Comparison of ENCODE assay signal across 9 mouse cellular contexts in genomic region chr15:40475659-40476355, GRCm38 (mm10).
DNase-seq lines count a peak whose midpoint lies in the region; ATAC-seq and TF ChIP-seq lines count a peak whose summit lies in the region.
"Had no signal": no experiment of that assay in that cellular context is flagged by ENCODE, and none has a peak within 500 bp of the region (broad histone marks: within the 10 kb centered on the region; RNA-seq: fewer than 3 reads in every experiment).

No protein-coding gene starts in this region.

- H3K4me1 ChIP-seq in forebrain, embryonic 13.5 days = 0 out of 2 replicates have a peak, but pooled peaks cover 8% of the 10 kb centered on the region
- 0 out of 2 replicates have a peak, but pooled peaks cover 4% of the 10 kb centered on the region for H3K4me1 ChIP-seq in forebrain, embryonic 10.5 days
- H3K4me1 ChIP-seq in hindbrain, embryonic 16.5 days (ENCODE audit: control insufficient read depth, insufficient read depth, low read depth, low read length) = peaks cover 3% of the 10 kb centered on the region; the same call in 1 of the 2 replicates
- H3K4me1 ChIP-seq in stomach, embryonic 16.5 days (ENCODE audit: control insufficient read depth, insufficient read depth, low read length) = no peaks in the 10 kb centered on the region
- H3K4me1 ChIP-seq in limb, embryonic 10.5 days = no peaks in the 10 kb centered on the region
- H3K4me1 ChIP-seq in thymus, adult 2 months (replicated peaks; ENCODE audit: control insufficient read depth, insufficient read depth, low read length) = no peaks in the 10 kb centered on the region
- H3K4me1 ChIP-seq: limb, embryonic 12.5 days had no signal

- H3K4me3 ChIP-seq in forebrain, embryonic 13.5 days = no peak overlapping the region
- no peak overlapping the region for H3K4me3 ChIP-seq in forebrain, embryonic 10.5 days
- no peak overlapping the region for H3K4me3 ChIP-seq in hindbrain, embryonic 16.5 days (ENCODE audit: low read length)
- H3K4me3 ChIP-seq in stomach, embryonic 16.5 days (replicated peaks; ENCODE audit: low read length) = no peak overlapping the region
- no peak overlapping the region for H3K4me3 ChIP-seq in limb, embryonic 10.5 days
- no peak overlapping the region for H3K4me3 ChIP-seq in thymus, adult 2 months (ENCODE audit: control insufficient read depth, insufficient read depth, low read length)
- H3K4me3 ChIP-seq: limb, embryonic 12.5 days had no signal

- H3K27me3 ChIP-seq in forebrain, embryonic 13.5 days = no peaks in the 10 kb centered on the region
- H3K27me3 ChIP-seq in forebrain, embryonic 10.5 days (ENCODE audit: poor library complexity, severe bottlenecking) = no peaks in the 10 kb centered on the region
- H3K27me3 ChIP-seq in hindbrain, embryonic 16.5 days (replicated peaks; ENCODE audit: control insufficient read depth, insufficient read depth, low read length) = no peaks in the 10 kb centered on the region
- no peaks in the 10 kb centered on the region for H3K27me3 ChIP-seq in stomach, embryonic 16.5 days (ENCODE audit: control insufficient read depth, insufficient read depth, low read length)
- H3K27me3 ChIP-seq in limb, embryonic 10.5 days (ENCODE audit: low read depth, poor library complexity, severe bottlenecking) = no peaks in the 10 kb centered on the region
- no peaks in the 10 kb centered on the region for H3K27me3 ChIP-seq in thymus, adult 2 months (ENCODE audit: control insufficient read depth, insufficient read depth, low read length)
- H3K27me3 ChIP-seq: limb, embryonic 12.5 days had no signal

- no peak for TF ChIP-seq CTCF in thymus, adult 2 months (IDR thresholded peaks at IDR 0.05; ENCODE audit: borderline replicate concordance, control insufficient read depth, extremely low read depth, insufficient read depth, low read length, poor library complexity)

- TF ChIP-seq POLR2A in thymus, adult 2 months (IDR thresholded peaks at IDR 0.05; ENCODE audit: control insufficient read depth, extremely low read depth, insufficient read depth, low read length, poor library complexity) = no peak

- 0 out of 2 replicates have a peak, but pooled peaks have one; percentile 16 for ATAC-seq in forebrain, embryonic 13.5 days
- ATAC-seq in hindbrain, embryonic 16.5 days = peak; percentile 71; the same call in 1 of the 2 replicates
- peak; percentile 58; the same call in 1 of the 2 replicates for ATAC-seq in stomach, embryonic 16.5 days (ENCODE audit: insufficient read depth, low FRiP score)

- no peak overlapping the region for H3K4me2 ChIP-seq in forebrain, embryonic 13.5 days
- no peak overlapping the region for H3K4me2 ChIP-seq in hindbrain, embryonic 16.5 days (ENCODE audit: low read length)
- H3K4me2 ChIP-seq in stomach, embryonic 16.5 days (ENCODE audit: low read depth, low read length) = peak overlapping the region; percentile 13; the same call in 1 of the 2 replicates
- H3K4me2 ChIP-seq: limb, embryonic 12.5 days had no signal

- WGBS in forebrain, embryonic 13.5 days = 64% methylated on average over 7 of the region's 7 CpGs
- 84% methylated on average over 7 of the region's 7 CpGs for WGBS in forebrain, embryonic 10.5 days
- WGBS in hindbrain, embryonic 16.5 days = 49% methylated on average over 7 of the region's 7 CpGs
- WGBS in stomach, embryonic 16.5 days = 29% methylated on average over 7 of the region's 7 CpGs
- 82% methylated on average over 7 of the region's 7 CpGs for WGBS in limb, embryonic 10.5 days
- WGBS in thymus, adult 2 months = 65% methylated on average over 7 of the region's 7 CpGs

- H3K27ac ChIP-seq in forebrain, embryonic 13.5 days = no peak overlapping the region
- no peak overlapping the region for H3K27ac ChIP-seq in forebrain, embryonic 10.5 days
- peak overlapping the region; percentile 48; the same call in 1 of the 2 replicates for H3K27ac ChIP-seq in hindbrain, embryonic 16.5 days (ENCODE audit: low read depth, low read length)
- no peak overlapping the region for H3K27ac ChIP-seq in stomach, embryonic 16.5 days (ENCODE audit: low read length)
- H3K27ac ChIP-seq in limb, embryonic 10.5 days = no peak overlapping the region
- H3K27ac ChIP-seq in thymus, adult 2 months (ENCODE audit: control insufficient read depth, insufficient read depth, low read length) = no peak overlapping the region
- H3K27ac ChIP-seq: limb, embryonic 12.5 days had no signal

- H3K9me3 ChIP-seq in forebrain, embryonic 13.5 days (replicated peaks) = no peaks in the 10 kb centered on the region
- H3K9me3 ChIP-seq in forebrain, embryonic 10.5 days = no peaks in the 10 kb centered on the region
- no peaks in the 10 kb centered on the region for H3K9me3 ChIP-seq in hindbrain, embryonic 16.5 days (ENCODE audit: control insufficient read depth, low read length)
- no peaks in the 10 kb centered on the region for H3K9me3 ChIP-seq in stomach, embryonic 16.5 days (replicated peaks; ENCODE audit: control insufficient read depth, low read length)
- no peaks in the 10 kb centered on the region for H3K9me3 ChIP-seq in limb, embryonic 10.5 days (replicated peaks)
- H3K9me3 ChIP-seq: limb, embryonic 12.5 days had no signal

- no peak overlapping the region for H3K9ac ChIP-seq in forebrain, embryonic 13.5 days
- no peak overlapping the region for H3K9ac ChIP-seq in hindbrain, embryonic 16.5 days (ENCODE audit: low read depth, low read length)
- no peak overlapping the region for H3K9ac ChIP-seq in stomach, embryonic 16.5 days (ENCODE audit: low read length)
- H3K9ac ChIP-seq: limb, embryonic 12.5 days had no signal

- DNase-seq in forebrain, embryonic 10.5 days (ENCODE audit: extremely low spot score, low spot score) = no peak
- peak; percentile 34 for DNase-seq in ovary, adult 18-20 months (ENCODE audit: low spot score)
- no peak for DNase-seq in ovary, postnatal 10 days (ENCODE audit: low spot score)
- DNase-seq in limb, embryonic 10.5 days (ENCODE audit: low spot score) = no peak
- no peak for DNase-seq in thymus, adult 2 months

- no peaks in the 10 kb centered on the region for H3K36me3 ChIP-seq in forebrain, embryonic 13.5 days (ENCODE audit: poor library complexity, severe bottlenecking)
- H3K36me3 ChIP-seq in forebrain, embryonic 10.5 days (replicated peaks) = no peaks in the 10 kb centered on the region
- H3K36me3 ChIP-seq in hindbrain, embryonic 16.5 days (ENCODE audit: control insufficient read depth, insufficient read depth, low read length) = no peaks in the 10 kb centered on the region
- no peaks in the 10 kb centered on the region for H3K36me3 ChIP-seq in stomach, embryonic 16.5 days (ENCODE audit: control insufficient read depth, insufficient read depth, low read length)
- H3K36me3 ChIP-seq in limb, embryonic 10.5 days = no peaks in the 10 kb centered on the region
- no peaks in the 10 kb centered on the region for H3K36me3 ChIP-seq in thymus, adult 2 months (ENCODE audit: control insufficient read depth, insufficient read depth, low read length)
- H3K36me3 ChIP-seq: limb, embryonic 12.5 days had no signal

Comparison
In these comparisons a context has a peak if more than half of its experiments do, and no peak if none do; other contexts are left out.
1. ATAC-seq: peak in every context shown above with its lines; median percentile 71 in hindbrain, embryonic 16.5 days; 58 in stomach, embryonic 16.5 days; 16 in forebrain, embryonic 13.5 days.